Comparison of ENCODE assay signal across 19 mouse cellular contexts in genomic region chr19:26069908-26070307, GRCm38 (mm10).
A peak's percentile ranks its signal among the peaks of the same experiment; 100 is the strongest.
DNase-seq lines count a peak whose midpoint lies in the region; ATAC-seq and TF ChIP-seq lines count a peak whose summit lies in the region.
"Had no signal": no experiment of that assay in that cellular context is flagged by ENCODE, and none has a peak within 500 bp of the region (broad histone marks: within the 10 kb centered on the region; RNA-seq: fewer than 3 reads in every experiment).

No protein-coding gene starts in this region.

- H3K27ac ChIP-seq in hindbrain, postnatal 0 days: no peak overlapping the region
- no peak overlapping the region for H3K27ac ChIP-seq in hindbrain, embryonic 16.5 days (ENCODE audit: low read depth, low read length)
- H3K27ac ChIP-seq in lung, embryonic 14.5 days (ENCODE audit: low read depth): no peak overlapping the region
- H3K27ac ChIP-seq: embryonic facial prominence, embryonic 13.5 days; forebrain, embryonic 10.5 days; hindbrain, embryonic 12.5 days; limb, embryonic 10.5 days; midbrain, embryonic 10.5 days had no signal

- 90% methylated on average over 3 of the region's 3 CpGs for WGBS in hindbrain, postnatal 0 days
- WGBS in hindbrain, embryonic 16.5 days: 87% methylated on average over 3 of the region's 3 CpGs
- 87% methylated on average over 3 of the region's 3 CpGs for WGBS in lung, embryonic 14.5 days

- no peaks in the 10 kb centered on the region for H3K27me3 ChIP-seq in hindbrain, postnatal 0 days (ENCODE audit: insufficient read depth, low read length)
- H3K27me3 ChIP-seq in hindbrain, embryonic 16.5 days (replicated peaks; ENCODE audit: control insufficient read depth, insufficient read depth, low read length): no peaks in the 10 kb centered on the region
- no peaks in the 10 kb centered on the region for H3K27me3 ChIP-seq in lung, embryonic 14.5 days (ENCODE audit: insufficient read depth, low read length)
- H3K27me3 ChIP-seq: embryonic facial prominence, embryonic 13.5 days; hindbrain, embryonic 12.5 days had no signal

- no peaks in the 10 kb centered on the region for H3K4me1 ChIP-seq in hindbrain, postnatal 0 days (ENCODE audit: insufficient read depth, low read length)
- no peaks in the 10 kb centered on the region for H3K4me1 ChIP-seq in hindbrain, embryonic 16.5 days (ENCODE audit: control insufficient read depth, insufficient read depth, low read depth, low read length)
- H3K4me1 ChIP-seq in lung, embryonic 14.5 days (ENCODE audit: insufficient read depth): no peaks in the 10 kb centered on the region
- H3K4me1 ChIP-seq: embryonic facial prominence, embryonic 13.5 days; hindbrain, embryonic 12.5 days; limb, embryonic 10.5 days had no signal

- H3K9me3 ChIP-seq in hindbrain, postnatal 0 days (ENCODE audit: low read length): no peaks in the 10 kb centered on the region
- H3K9me3 ChIP-seq in hindbrain, embryonic 16.5 days (ENCODE audit: control insufficient read depth, low read length): no peaks in the 10 kb centered on the region
- no peaks in the 10 kb centered on the region for H3K9me3 ChIP-seq in lung, embryonic 14.5 days (ENCODE audit: low read depth, low read length)
- H3K9me3 ChIP-seq: embryonic facial prominence, embryonic 13.5 days; forebrain, embryonic 10.5 days; limb, embryonic 10.5 days; midbrain, embryonic 10.5 days had no signal

- H3K9ac ChIP-seq in hindbrain, postnatal 0 days (replicated peaks; ENCODE audit: low read length): no peak overlapping the region
- H3K9ac ChIP-seq in hindbrain, embryonic 16.5 days (ENCODE audit: low read depth, low read length): no peak overlapping the region
- H3K9ac ChIP-seq in lung, embryonic 14.5 days: no peak overlapping the region
- H3K9ac ChIP-seq: embryonic facial prominence, embryonic 13.5 days; hindbrain, embryonic 12.5 days had no signal

- no peak overlapping the region for H3K4me2 ChIP-seq in hindbrain, postnatal 0 days (ENCODE audit: low read depth, low read length)
- no peak overlapping the region for H3K4me2 ChIP-seq in hindbrain, embryonic 16.5 days (ENCODE audit: low read length)
- no peak overlapping the region for H3K4me2 ChIP-seq in lung, embryonic 14.5 days
- H3K4me2 ChIP-seq: embryonic facial prominence, embryonic 13.5 days; hindbrain, embryonic 12.5 days had no signal

- no peak for ATAC-seq in hindbrain, postnatal 0 days
- ATAC-seq in hindbrain, embryonic 16.5 days: no peak
- ATAC-seq in lung, embryonic 14.5 days (ENCODE audit: insufficient read depth): no peak

- DNase-seq in hindbrain, postnatal 0 days (ENCODE audit: low spot score): no peak
- DNase-seq in lung, embryonic 14.5 days: peak; percentile 14
- no peak for DNase-seq in lung, postnatal 4 days
- DNase-seq in ES-CJ7 (ENCODE audit: low read depth, low spot score): peak; percentile 25
- DNase-seq in induced T-regulatory cell, adult 2 months (ENCODE audit: low read depth): peak; percentile 1
- DNase-seq in left cerebral cortex, adult 18-20 months (ENCODE audit: low spot score in 2 of 2): no peak
- DNase-seq: adrenal gland, adult 2 months; cerebellum, postnatal 36 days; kidney, adult 8-10 months; layer of hippocampus, adult 9-11 months; right cerebral cortex, postnatal 14 days; thymus, postnatal 14 days had no signal

- no peaks in the 10 kb centered on the region for H3K36me3 ChIP-seq in hindbrain, postnatal 0 days (ENCODE audit: insufficient read depth, low read length)
- H3K36me3 ChIP-seq in hindbrain, embryonic 16.5 days (ENCODE audit: control insufficient read depth, insufficient read depth, low read length): no peaks in the 10 kb centered on the region
- no peaks in the 10 kb centered on the region for H3K36me3 ChIP-seq in lung, embryonic 14.5 days (ENCODE audit: insufficient read depth)
- H3K36me3 ChIP-seq: embryonic facial prominence, embryonic 13.5 days; forebrain, embryonic 10.5 days; hindbrain, embryonic 12.5 days; limb, embryonic 10.5 days; midbrain, embryonic 10.5 days had no signal

- H3K4me3 ChIP-seq in hindbrain, postnatal 0 days (ENCODE audit: low read length): no peak overlapping the region
- no peak overlapping the region for H3K4me3 ChIP-seq in hindbrain, embryonic 16.5 days (ENCODE audit: low read length)
- H3K4me3 ChIP-seq in lung, embryonic 14.5 days (ENCODE audit: low read depth, low read length): no peak overlapping the region
- H3K4me3 ChIP-seq: embryonic facial prominence, embryonic 13.5 days; forebrain, embryonic 10.5 days; hindbrain, embryonic 12.5 days; limb, embryonic 10.5 days; midbrain, embryonic 10.5 days; myocyte had no signal

- TF ChIP-seq CTCF in hindbrain, postnatal 0 days (IDR thresholded peaks at IDR 0.05; ENCODE audit: low read depth): peak; percentile 23; the same call in 1 of the 2 replicates
- TF ChIP-seq CTCF in lung, embryonic 14.5 days (IDR thresholded peaks at IDR 0.05; ENCODE audit: low read depth): peak; percentile 28; the same call in 1 of the 2 replicates

Comparison
In these comparisons a context has a peak if more than half of its experiments do, and no peak if none do; other contexts are left out.
1. DNase-seq: peak in lung, embryonic 14.5 days (single experiment), ES-CJ7 (single experiment) and induced T-regulatory cell, adult 2 months (single experiment); none in hindbrain, postnatal 0 days (single experiment), lung, postnatal 4 days (0 of 2) and left cerebral cortex, adult 18-20 months (0 of 2).